Mouse (Mus musculus): ENCODE measurements around the gene Gdnf. TPM values are rescaled to one million over a fixed set of nuclear protein-coding genes. Genes with fewer than 3 reads are reported as not detected.

Gdnf gene
- polyA plus RNA-seq, 1 experiment from 2014 or later, result 1.2 TPM

DNA sequence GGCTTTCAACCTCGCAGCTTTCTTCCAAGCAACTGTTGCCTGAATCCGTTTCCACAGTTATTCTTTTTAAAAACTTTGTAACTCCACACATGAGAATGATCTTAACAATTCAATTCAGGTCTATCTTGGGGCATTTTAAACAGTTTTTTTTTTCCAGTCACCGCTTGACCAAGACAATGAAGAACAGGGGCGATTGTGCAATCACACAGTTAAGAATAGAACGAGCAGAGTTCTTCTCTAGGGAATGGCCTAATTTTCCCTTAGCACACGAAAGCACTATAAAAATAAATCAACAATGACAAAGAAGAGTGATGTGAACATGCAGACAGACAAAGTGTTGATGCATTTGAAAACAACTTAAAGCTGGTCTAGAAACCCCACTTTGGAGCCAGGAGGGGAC is 65.2 kb downstream of the Gdnf start:
- DNase-seq (ENCODE audit: low spot score) (no peak), ATAC-seq (ENCODE audit: low read depth) (no peak)
- WGBS, result 67% methylated on average over 6 of the region's 6 CpGs

DNA sequence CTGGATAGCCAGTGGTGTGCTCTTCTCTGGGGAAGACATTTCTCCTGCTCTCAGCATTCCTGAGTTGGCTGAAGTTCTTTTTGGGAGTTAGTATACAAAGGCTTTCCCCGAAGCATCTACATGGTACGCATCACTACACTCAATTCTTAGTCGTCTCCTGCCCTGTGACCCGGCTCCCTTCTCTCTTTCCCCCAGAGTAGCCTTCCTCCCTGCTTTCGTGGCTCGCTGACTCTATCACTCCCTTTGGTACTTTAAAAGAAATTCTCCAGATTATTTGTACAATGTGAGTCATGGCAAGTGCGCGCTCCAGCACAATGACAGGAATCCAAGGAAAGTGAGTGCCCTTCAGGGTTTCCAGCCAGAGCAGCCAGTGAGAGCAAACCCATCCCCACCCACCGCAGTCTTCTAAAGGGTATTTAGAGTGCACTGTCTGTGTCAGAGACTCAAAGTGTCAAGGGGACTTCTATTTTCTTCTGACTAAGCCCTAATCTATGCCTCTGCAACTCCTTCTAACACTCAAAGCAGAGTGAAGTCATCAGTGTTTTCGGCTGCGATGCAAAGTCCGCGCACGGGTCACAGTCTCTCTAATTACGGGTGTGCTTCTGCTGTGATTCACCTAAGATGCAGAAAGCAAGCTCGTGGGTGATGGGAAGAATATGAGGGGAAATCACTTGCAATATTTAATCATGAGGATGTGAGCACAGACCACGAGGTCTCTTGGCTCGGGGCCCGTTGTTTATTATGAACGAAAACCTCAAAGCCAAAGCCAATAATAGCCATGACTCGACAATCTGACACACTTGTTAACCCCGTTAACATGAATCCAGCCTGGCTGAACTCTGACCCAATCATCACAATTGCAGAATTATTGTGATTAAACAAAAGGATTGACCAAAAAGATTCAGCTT is 67.2 kb downstream of the Gdnf start:
- DNase-seq (ENCODE audit: low spot score) (no peak), ATAC-seq (ENCODE audit: low read depth) (no peak)
- Histone ChIP-seq H3K9me3 (ENCODE audit: control insufficient read depth, low read length) (no peaks in the 10 kb centered on the region), H3K27ac (replicated peaks; ENCODE audit: low read depth, low read length) (no peak overlapping the region), H3K4me3 (ENCODE audit: low read depth, low read length) (no peak overlapping the region), H3K4me2 (ENCODE audit: low read depth, low read length) (no peak overlapping the region), H3K9ac (ENCODE audit: low read depth, low read length) (no peak overlapping the region), H3K4me1 (ENCODE audit: control insufficient read depth, insufficient read depth, low read length) (peaks cover 2% of the 10 kb centered on the region; the same call in 1 of the 2 replicates), H3K27me3 (replicated peaks; ENCODE audit: control insufficient read depth, insufficient read depth, low read length) (no peaks in the 10 kb centered on the region), H3K36me3 (ENCODE audit: control insufficient read depth, insufficient read depth, low read length) (peaks cover 12% of the 10 kb centered on the region)
- 54% methylated on average over 22 of the region's 22 CpGs for WGBS

More for the DNA sequence above, 65.2 kb downstream of the Gdnf start:
- no peak overlapping the region for H3K27ac ChIP-seq (replicated peaks; ENCODE audit: low read depth, low read length)
- no peaks in the 10 kb centered on the region for H3K36me3 ChIP-seq (ENCODE audit: control insufficient read depth, insufficient read depth, low read length)
- peaks cover 2% of the 10 kb centered on the region; the same call in 1 of the 2 replicates for H3K4me1 ChIP-seq (ENCODE audit: control insufficient read depth, insufficient read depth, low read length)
- no peak overlapping the region for H3K9ac ChIP-seq (ENCODE audit: low read depth, low read length)
- H3K9me3 ChIP-seq (ENCODE audit: control insufficient read depth, low read length), result no peaks in the 10 kb centered on the region
- H3K27me3 ChIP-seq (replicated peaks; ENCODE audit: control insufficient read depth, insufficient read depth, low read length), result no peaks in the 10 kb centered on the region
- H3K4me2 ChIP-seq (ENCODE audit: low read depth, low read length), result no peak overlapping the region
- H3K4me3 ChIP-seq (ENCODE audit: low read depth, low read length), result no peak overlapping the region

DNA sequence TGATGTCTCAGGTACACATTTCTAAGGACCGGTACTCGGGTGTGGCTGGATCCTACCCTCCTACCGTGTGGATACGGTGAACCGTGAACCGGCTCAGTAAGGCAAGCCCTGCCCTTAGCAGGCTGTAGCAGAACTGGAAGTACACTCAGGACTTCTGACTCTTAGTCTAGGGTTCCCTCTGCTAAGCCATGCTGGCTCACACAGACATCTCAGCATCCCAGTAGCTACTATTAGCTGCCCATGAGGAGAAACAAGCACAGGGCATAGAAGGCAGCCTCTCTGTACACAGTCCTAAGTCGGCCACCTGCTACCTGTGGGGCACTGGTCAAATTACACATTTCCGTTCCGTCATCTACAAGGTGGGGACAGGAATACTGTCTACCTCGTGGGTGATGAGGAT is 68.2 kb downstream of the Gdnf start:
- 83% methylated on average over 10 of the region's 10 CpGs for WGBS
- DNase-seq (ENCODE audit: low spot score), result no peak

DNA sequence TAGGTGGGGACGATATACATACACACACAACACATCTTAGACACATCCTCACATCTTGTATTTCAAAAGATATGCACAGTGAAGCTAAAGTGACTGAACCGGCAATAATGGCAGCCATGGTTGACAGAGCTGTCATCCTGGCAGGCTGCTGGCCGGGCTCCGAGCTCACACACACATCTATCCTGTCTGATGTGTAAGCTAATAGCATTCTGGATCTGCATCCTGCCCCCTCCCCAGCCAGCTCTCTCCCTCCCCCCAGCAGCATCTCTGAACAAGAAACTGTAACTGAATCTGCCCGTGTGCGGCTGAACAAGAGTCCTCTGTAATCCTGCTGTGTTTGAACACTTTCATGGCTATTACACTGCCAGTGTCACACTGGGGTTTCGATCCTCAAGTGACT is 69.3 kb downstream of the Gdnf start:
- no peak overlapping the region for H3K27ac ChIP-seq (replicated peaks; ENCODE audit: low read depth, low read length)
- H3K4me2 ChIP-seq (ENCODE audit: low read depth, low read length), result no peak overlapping the region
- no peaks in the 10 kb centered on the region for H3K27me3 ChIP-seq (replicated peaks; ENCODE audit: control insufficient read depth, insufficient read depth, low read length)
- ATAC-seq (ENCODE audit: low read depth) (no peak), DNase-seq (ENCODE audit: low spot score) (no peak)
- peaks cover 2% of the 10 kb centered on the region; the same call in 1 of the 2 replicates for H3K4me1 ChIP-seq (ENCODE audit: control insufficient read depth, insufficient read depth, low read length)
- H3K9ac ChIP-seq (ENCODE audit: low read depth, low read length), result no peak overlapping the region
- no peak overlapping the region for H3K4me3 ChIP-seq (ENCODE audit: low read depth, low read length)
- WGBS, result 44% methylated on average over 7 of the region's 7 CpGs
- peaks cover 26% of the 10 kb centered on the region for H3K36me3 ChIP-seq (ENCODE audit: control insufficient read depth, insufficient read depth, low read length)
- H3K9me3 ChIP-seq (ENCODE audit: control insufficient read depth, low read length), result no peaks in the 10 kb centered on the region

More for the DNA sequence above, 68.2 kb downstream of the Gdnf start:
- Histone ChIP-seq H3K4me1 (ENCODE audit: control insufficient read depth, insufficient read depth, low read length) (peaks cover 2% of the 10 kb centered on the region; the same call in 1 of the 2 replicates), H3K9me3 (ENCODE audit: control insufficient read depth, low read length) (no peaks in the 10 kb centered on the region), H3K9ac (ENCODE audit: low read depth, low read length) (no peak overlapping the region), H3K4me3 (ENCODE audit: low read depth, low read length) (no peak overlapping the region), H3K27ac (replicated peaks; ENCODE audit: low read depth, low read length) (no peak overlapping the region), H3K27me3 (replicated peaks; ENCODE audit: control insufficient read depth, insufficient read depth, low read length) (no peaks in the 10 kb centered on the region), H3K4me2 (ENCODE audit: low read depth, low read length) (no peak overlapping the region), H3K36me3 (ENCODE audit: control insufficient read depth, insufficient read depth, low read length) (peaks cover 21% of the 10 kb centered on the region)
- ATAC-seq (ENCODE audit: low read depth), result no peak

DNA sequence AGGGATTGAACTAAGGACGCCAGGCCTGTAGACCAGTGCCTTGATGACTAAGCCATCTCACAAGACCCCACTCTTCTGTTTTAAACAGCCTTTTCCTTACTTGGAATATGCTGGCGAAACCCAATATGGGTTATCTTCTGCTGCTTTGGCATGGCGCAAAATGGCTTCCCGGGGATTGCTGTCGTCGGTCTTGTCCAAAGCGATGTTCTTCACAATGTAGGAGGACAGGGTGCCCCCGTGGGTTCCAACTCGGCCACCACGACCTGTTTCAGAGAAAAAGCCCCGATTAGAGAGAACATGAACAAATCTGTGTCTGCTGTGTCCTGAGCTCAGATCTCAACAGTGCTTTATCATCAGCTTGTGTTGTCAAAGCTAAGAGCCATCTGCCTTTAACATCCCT is 73.5 kb downstream of the Gdnf start:
- peaks cover 26% of the 10 kb centered on the region for H3K36me3 ChIP-seq (ENCODE audit: control insufficient read depth, insufficient read depth, low read length)
- no peak overlapping the region for H3K4me2 ChIP-seq (ENCODE audit: low read depth, low read length)
- H3K27ac ChIP-seq (replicated peaks; ENCODE audit: low read depth, low read length), result no peak overlapping the region
- ATAC-seq (ENCODE audit: low read depth), result no peak
- H3K4me1 ChIP-seq (ENCODE audit: control insufficient read depth, insufficient read depth, low read length), result 0 out of 2 replicates have a peak, but pooled peaks cover under 1% of the 10 kb centered on the region
- no peak for DNase-seq (ENCODE audit: low spot score)
- H3K27me3 ChIP-seq (replicated peaks; ENCODE audit: control insufficient read depth, insufficient read depth, low read length), result no peaks in the 10 kb centered on the region
- 92% methylated on average over 11 of the region's 11 CpGs for WGBS
- H3K9me3 ChIP-seq (ENCODE audit: control insufficient read depth, low read length), result no peaks in the 10 kb centered on the region
- no peak overlapping the region for H3K9ac ChIP-seq (ENCODE audit: low read depth, low read length)
- no peak overlapping the region for H3K4me3 ChIP-seq (ENCODE audit: low read depth, low read length)

DNA sequence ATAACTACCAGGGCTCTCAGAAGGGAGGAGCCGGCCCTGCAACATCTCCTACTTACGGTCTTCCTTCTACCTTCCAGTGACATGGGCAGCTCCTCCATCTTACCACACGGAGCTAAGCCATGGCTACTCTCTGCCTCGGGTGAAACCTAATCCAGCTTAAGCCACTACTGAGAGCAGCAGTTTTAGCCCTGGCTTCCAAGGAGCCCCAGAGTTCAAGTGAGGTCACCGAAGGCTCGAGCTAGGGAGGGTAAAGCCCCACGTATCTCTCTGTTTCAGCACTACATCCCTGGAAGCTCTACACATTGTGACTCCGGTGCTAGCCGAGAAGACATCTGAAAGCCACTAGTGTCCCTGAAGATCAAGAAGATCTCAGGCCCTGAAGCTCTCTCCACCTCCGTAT is 74.5 kb downstream of the Gdnf start:
- Histone ChIP-seq H3K9ac (ENCODE audit: low read depth, low read length) (no peak overlapping the region), H3K4me3 (ENCODE audit: low read depth, low read length) (no peak overlapping the region), H3K27ac (replicated peaks; ENCODE audit: low read depth, low read length) (no peak overlapping the region), H3K4me1 (ENCODE audit: control insufficient read depth, insufficient read depth, low read length) (peaks cover 9% of the 10 kb centered on the region), H3K9me3 (ENCODE audit: control insufficient read depth, low read length) (no peaks in the 10 kb centered on the region), H3K36me3 (ENCODE audit: control insufficient read depth, insufficient read depth, low read length) (peaks cover 26% of the 10 kb centered on the region), H3K4me2 (ENCODE audit: low read depth, low read length) (no peak overlapping the region), H3K27me3 (replicated peaks; ENCODE audit: control insufficient read depth, insufficient read depth, low read length) (no peaks in the 10 kb centered on the region)
- 50% methylated on average over 10 of the region's 10 CpGs for whole genome bisulfite sequencing
- no peak for DNase-seq (ENCODE audit: low spot score)
- ATAC-seq (ENCODE audit: low read depth), result no peak

DNA sequence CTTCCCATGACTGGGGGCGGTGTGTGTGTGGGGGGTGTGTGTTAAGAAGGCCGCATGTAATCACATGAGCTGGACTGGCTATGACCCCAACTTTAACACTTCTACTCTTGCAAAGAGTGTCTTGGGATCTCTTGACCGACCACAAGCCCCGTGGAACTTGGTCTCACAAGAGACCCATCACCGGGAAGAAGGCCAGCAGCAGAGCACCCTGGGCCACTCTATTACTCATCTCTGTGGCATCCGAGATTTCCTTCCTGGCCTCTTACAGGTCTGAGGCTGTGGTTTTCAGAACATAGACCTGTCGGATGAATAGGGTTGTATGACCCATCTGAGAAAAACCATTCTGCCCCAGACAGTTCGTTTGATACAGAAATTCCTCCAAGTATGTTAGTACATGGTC is 75.9 kb downstream of the Gdnf start:
- H3K4me1 ChIP-seq (ENCODE audit: control insufficient read depth, insufficient read depth, low read length), result peaks cover 9% of the 10 kb centered on the region
- H3K9me3 ChIP-seq (ENCODE audit: control insufficient read depth, low read length), result no peaks in the 10 kb centered on the region
- H3K4me3 ChIP-seq (ENCODE audit: low read depth, low read length), result no peak overlapping the region
- DNase-seq (ENCODE audit: low spot score) (no peak), ATAC-seq (ENCODE audit: low read depth) (no peak)
- no peak overlapping the region for H3K4me2 ChIP-seq (ENCODE audit: low read depth, low read length)
- no peak overlapping the region for H3K27ac ChIP-seq (replicated peaks; ENCODE audit: low read depth, low read length)
- H3K36me3 ChIP-seq (ENCODE audit: control insufficient read depth, insufficient read depth, low read length), result peaks cover 22% of the 10 kb centered on the region
- no peaks in the 10 kb centered on the region for H3K27me3 ChIP-seq (replicated peaks; ENCODE audit: control insufficient read depth, insufficient read depth, low read length)
- H3K9ac ChIP-seq (ENCODE audit: low read depth, low read length), result no peak overlapping the region
- WGBS, result 82% methylated on average over 8 of the region's 8 CpGs

Data from embryonic facial prominence, embryonic 14.5 days (tissue).